Mouse (Mus musculus) layer of hippocampus, adult 8-10 months (tissue): Measurements from ENCODE around the gene Mylk3. TPM values are rescaled to one million over a fixed set of nuclear protein-coding genes. Genes with fewer than 3 reads are reported as not detected.

Source experiments
- DNase-seq, 2 experiments: peaks; one replicate each; pipeline ENCODE4 v3.0.0; 2022; ENCODE audit warnings: low spot score in 2 of 2
- total RNA-seq, 4 experiments: library from RNA; stranded (reverse); gene quantifications; 2 replicates each; pipeline ENCODE4 v1.2.4; 2022

Gene Mylk3
- total RNA-seq, 4 experiments from 2014 or later = 1.3 to 8.9 (median 2.6) TPM

- peak; percentile 23 to 25 for DNase-seq
Observed at GRCm38 (mm10) chr8:85381926-85382325, 4.2 kb downstream of the Mylk3 start.

GRCm38 (mm10) chr8:85380824-85381209 lies 5.3 kb downstream of the Mylk3 start:
- DNase-seq = no peak

DNA sequence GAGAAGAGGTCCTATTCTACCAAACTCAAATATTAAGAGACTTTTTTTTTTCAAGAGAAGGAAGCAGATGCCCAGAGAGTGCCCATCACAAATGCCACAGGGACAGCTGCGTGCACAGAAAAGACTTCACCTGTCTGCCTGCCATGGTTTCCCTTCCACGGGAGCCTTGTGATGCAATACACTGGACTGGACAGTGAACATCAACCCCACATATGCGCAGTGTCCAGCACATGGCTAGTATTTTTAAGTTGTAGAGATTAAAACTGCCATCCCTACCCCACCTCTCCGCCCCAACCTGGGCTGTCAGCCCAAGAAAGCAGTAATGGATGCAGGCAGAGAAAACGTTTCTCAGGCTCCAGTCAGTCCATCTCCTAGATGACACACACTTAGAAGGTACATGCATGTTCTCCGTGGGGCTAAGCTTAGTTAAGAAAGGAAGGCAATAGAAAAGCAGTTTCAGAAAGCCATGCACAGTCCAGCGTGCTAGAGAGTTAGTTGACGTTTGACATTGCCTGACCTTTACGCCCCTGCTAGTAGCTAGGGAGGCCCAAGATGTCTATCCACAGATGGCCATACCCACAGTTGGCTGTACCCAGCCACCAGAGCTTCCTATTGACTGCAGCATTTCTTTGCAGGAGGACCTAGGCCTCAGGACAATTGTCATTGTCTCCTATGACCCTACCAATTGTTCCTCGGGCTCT lies 5.9 kb downstream of the Mylk3 start:
- no peak for DNase-seq

DNA sequence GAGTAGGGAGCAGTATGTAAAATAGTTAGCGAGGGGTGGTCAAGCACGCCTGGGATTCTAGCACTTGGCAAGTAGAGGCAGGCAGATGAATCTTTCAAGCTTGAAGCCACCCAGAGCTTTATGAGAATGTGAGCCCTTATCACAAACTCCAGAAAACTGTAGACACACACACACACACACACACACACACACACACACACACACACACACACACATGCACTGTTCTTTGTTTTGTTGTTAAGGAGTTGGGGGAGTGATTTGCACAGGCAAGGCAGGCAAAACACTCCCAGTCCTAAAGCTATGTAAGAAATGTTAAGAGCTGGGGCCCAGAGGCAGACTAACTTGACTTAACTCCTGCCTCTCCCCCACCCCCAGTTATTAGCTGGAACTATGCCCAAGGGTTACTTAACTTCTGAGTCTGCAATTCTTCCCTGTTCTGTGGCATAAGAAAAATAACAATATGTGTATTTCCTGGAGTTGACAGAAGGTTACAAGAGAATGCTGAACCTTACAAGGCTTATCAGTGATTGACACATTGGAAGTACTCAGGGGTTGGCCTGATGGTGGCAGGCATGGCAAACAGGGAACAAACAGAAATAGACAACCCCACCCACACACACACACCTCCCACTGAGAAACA lies 6.9 kb downstream of the Mylk3 start:
- DNase-seq = peak in 1 of 2 experiments; percentile 26

DNA sequence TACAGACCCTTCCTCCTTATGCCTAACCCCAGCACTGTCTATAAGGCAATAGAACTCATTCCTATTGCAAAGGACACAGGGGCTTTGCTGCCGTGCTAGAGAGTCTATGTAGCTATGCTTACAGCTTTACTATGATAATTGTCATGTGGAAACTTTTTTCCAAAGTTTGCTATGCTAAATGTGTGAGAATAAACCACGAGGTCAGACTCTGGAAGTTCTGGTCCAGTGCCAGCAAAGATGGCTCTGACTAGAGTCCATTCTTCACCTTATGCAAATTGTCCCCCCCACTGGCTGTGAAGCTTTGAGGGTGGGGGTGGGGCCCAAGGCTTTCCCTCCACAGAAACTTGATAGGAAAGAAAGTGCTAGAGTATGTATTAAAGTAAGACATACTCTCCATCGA lies 9.6 kb downstream of the Mylk3 start:
- no peak for DNase-seq

GRCm38 (mm10) chr8:85374286-85374685 lies 11.9 kb downstream of the Mylk3 start:
- no peak for DNase-seq

GRCm38 (mm10) chr8:85373435-85374039 lies 12.6 kb downstream of the Mylk3 start:
- DNase-seq = no peak

DNA sequence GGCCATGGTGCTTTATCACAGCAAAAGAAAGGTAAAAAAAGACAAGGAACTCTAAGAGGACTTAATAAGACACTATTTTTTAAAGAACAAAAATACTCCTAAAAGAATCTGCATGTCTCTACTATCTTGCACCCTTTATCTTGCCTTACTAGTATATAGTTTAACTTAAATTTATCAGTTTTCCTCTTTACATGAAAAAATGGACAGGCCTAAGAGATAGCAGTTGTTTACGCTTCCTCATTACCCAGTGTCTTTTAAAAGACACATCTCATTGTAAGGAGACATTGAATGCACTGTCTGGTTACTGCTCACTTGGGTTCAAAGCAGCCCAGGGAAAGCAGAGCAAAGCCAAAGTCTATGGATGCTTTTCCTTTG lies 13.7 kb downstream of the Mylk3 start:
- no peak for DNase-seq

DNA sequence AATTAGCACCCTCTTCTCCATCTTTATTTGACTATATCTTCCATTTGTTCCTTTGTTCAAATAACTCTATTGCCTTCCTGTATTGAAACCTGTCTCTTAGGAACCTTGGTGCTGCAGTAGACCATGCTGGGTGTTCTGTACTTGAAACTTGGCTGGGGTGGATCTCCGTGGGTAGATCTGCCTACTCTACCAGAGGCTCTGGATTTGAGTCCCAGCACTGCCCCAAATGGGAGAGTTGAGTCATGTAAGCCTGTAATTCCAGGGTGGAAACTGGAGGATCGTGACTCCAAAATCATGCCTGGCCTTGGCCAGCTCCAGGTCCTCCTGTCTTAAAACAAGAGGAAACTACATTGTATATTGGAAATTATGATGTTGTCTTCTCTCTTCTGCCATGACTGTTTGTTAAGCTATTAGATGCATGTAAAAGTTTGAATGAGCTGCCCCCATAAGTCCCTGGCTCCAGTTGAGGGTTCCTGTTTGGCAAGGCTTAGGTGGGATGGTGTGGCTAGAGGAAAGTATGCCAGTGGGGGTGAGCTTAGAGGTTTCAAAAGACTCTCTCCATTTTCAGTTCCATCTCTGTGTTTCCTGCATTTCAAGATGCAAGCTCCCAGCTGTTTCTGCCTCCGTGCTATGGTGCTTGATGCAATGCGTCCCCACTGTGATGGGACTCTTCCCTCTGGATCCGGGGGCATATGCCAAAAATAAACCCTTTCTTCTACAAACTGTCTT lies 14.2 kb downstream of the Mylk3 start:
- peak in 1 of 2 experiments; percentile 34 for DNase-seq

DNA sequence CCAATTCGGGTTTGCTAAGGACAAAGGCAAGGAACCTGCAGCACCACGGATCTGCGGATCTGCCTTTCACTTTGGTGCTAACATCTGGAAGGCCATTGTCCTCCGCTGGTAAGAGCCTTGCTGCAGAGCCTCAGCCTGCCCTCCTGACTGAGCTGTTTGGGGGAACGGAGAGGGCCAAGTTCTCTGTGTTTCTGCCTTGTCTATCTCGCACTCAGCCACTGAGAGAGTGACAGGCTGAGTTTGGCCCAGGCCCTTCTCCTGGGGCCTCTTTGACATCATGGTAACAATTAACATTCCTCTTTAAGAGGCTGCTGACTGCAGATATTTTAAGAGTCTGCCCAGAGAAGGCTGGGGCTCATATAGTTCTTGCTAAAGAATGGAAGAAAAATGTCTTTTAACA lies 21.0 kb downstream of the Mylk3 start:
- DNase-seq = no peak

- DNase-seq = no peak
Observed at GRCm38 (mm10) chr8:85364628-85365027, 21.5 kb downstream of the Mylk3 start.

DNA sequence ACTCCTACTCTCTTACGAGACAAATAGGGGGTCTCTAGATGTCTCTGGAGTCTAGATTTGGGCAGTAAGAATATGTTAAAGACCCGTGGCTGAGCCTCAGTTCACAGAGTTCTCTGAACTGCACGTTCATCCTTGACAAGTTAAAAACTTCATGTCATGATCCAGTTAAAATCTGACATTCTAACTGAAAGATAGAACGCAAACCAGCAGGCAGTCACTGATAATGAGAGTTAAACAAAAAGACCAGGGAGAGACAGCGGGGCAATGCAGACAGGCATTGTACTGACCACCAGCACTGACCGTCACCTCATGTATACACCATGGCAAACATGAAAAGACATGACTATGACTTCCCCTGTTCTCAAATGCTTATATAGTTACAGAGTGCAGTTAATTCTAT lies 22.7 kb downstream of the Mylk3 start:
- no peak for DNase-seq

DNA sequence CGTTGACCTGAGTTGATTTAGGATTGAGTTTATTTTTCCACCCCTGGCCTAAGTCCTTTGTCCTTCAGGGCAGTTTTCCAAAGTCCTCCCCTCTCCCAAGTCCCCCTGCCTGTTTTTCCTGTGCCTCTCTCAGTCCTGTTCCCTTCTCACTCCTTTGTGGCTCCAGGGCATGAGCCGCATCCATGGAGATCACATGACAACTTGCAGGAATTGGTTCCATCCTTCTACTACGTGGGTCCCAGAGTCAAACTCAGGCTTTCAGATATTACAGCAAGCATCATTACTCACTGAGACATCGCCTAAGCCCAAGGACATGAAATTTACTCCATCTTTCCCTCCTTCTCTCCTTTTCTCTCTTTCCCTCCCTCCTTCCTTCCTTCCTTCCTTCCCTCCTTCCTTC lies 23.9 kb downstream of the Mylk3 start:
- DNase-seq = no peak

DNA sequence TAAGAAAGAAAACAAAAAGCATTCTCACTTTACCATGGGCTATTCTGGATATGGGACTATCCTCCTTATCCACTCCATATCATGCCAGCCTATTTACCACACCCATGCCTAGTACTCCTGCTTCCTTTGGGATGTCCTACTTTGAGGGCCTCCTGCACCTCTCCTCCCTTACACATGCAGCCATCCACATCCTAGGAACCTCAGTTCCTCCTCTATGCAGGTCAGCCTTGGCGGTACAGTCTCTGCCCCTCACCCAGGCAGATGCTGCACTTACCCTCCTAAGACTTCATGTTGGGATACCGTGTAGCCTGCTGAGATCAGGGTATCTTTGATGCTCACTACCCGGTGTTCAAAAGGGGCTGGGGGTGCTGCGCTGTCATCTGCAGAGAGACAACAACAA lies 32.9 kb downstream of the Mylk3 start:
- no peak for DNase-seq

- DNase-seq = no peak
Observed at GRCm38 (mm10) chr8:85339871-85340573, 46.1 kb downstream of the Mylk3 start.

- no peak for DNase-seq
Observed at GRCm38 (mm10) chr8:85337681-85338080, 48.5 kb downstream of the Mylk3 start.

DNA sequence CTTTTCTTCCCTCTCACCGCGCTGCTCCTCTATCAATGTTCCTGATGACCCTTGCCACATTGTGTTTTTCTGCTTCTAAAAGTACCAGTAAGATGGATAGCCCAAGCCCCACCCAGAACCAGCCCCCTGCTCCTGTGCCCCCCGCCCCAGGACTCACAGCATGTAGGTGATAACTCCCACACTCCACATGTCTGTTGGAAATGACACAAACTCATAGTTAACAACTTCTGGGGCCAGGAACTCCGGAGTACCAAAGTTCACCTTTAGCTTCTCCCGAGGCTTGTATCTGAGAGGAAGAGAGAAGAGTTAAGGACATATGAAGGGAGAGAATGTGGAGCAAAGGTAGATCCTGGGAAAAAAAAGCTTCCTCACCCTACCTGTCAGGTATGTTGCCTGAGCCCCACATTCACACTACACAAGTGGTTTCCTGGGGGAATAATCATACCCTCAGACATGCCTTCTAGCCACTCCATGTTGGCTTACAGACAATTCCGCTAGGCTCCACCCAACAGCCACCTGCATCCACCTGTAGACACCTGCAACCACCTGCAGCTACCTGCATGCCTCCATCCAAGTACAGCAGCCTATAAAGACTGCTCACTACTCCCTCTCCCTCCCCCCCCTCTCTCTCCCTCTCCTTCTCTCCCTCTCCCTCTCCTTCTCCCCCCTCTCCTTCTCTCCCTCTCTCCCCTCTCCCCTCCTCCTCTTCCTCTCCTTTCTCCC lies 49.8 kb downstream of the Mylk3 start:
- DNase-seq = no peak

DNA sequence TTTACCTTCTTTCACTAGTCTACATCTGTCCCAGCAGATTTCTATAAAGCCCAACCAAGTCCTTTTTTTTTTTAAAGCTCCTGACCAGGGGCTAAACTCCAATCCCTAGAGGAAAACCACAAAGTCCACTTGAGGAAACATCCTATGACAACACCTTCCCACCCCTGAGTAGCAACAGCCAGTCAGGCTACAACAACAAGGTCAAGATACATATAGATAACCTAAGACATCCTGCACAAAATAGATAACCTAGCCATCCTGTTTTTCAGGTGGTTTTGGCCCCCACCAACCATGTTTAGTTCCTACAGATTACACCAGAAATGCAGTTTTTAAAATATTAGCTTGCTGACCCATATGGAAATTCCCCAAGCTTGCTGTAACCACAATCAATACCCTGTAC lies 51.0 kb downstream of the Mylk3 start:
- DNase-seq = no peak

GRCm38 (mm10) chr8:85329506-85329905 lies 56.6 kb downstream of the Mylk3 start:
- no peak for DNase-seq

DNA sequence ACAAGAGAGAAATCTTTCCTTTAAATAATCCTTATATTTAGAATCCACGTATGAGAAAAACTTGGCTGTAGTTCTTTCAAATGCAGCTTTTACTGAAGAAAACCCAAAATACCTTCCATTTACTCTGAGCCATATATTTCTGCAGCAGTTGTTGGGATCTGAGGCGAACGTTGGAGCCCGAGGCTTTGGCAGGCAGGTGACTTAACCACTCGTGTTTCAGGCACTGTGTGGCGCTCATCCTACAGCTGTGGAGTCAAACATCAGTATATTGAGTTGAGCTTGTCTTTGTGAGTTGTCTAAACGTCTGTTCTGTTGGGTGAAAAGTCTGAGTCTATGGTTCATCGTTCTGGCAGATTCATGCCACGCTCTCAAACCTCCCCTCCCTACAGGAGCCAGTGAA lies 59.1 kb downstream of the Mylk3 start:
- DNase-seq = no peak

DNA sequence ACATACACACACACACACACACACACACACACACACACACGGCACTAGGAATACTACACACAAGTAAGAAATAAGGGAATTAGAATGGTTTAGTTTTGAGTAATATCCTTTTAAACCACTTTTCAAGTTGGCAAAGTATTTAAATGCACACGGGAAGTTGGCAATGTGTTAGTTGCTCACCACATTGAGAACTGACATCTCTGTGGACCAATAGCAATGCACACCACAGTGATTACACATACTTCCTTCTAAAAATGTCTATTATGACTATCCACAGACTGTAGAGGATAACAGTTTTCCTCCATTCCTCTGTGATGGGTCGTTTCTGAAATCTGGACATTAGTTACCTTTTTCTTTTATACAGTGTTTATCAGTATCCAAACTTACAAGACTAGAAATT lies 63.1 kb downstream of the Mylk3 start:
- no peak for DNase-seq
